Mouse (Mus musculus) gastrocnemius, postnatal 10 days (tissue): ENCODE results near the gene Clca4a. TPM values are rescaled to one million over a fixed set of nuclear protein-coding genes. Genes with fewer than 3 reads are reported as not detected.
"Not testable (repeated sequence)": the region's sequence is repeated elsewhere in the genome, so short reads cannot be mapped to it uniquely, and the experiment has no call there.

Experiments used
- DNase-seq: peaks from one replicate; pipeline ENCODE4 v3.0.0; 2021; ENCODE audit warnings: mixed read lengths
- long read RNA-seq, 2 experiments: library from polyadenylated mRNA; stranded (forward); transcript quantifications; one replicate each; pipeline ENCODE4 v2.0.0; 2021
- total RNA-seq, 2 experiments: library from RNA; stranded (reverse); gene quantifications; 2 replicates each; pipeline ENCODE4 v1.2.3; 2021

The Clca4a gene
- total RNA-seq = not detected
- long read RNA-seq, experiment 1 = 0 reads
- long read RNA-seq, experiment 2 = 0 reads

DNA sequence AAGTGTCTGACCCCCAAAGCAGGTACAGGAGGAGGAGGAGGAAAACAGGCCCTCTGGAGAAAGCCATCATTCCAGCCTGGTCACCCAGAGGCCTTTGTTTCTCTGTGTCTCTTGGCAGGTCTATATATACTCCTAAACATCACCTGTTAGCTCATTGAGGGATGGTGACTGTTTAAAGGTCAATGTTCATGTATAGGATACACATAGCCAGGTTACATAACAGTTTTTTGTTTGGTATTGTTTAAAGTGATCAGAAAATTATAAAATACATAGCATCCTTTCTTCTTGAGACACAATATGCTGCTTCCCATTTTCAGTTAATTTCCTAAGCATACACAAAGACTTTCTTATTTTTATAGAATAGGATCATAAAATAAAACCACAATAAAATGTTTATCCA is at the start of gene Clca4a:
TSS of gene Clca4a (minus strand) at position 101 of the 400 bp plus-strand sequence.
- DNase-seq = no peak

DNA sequence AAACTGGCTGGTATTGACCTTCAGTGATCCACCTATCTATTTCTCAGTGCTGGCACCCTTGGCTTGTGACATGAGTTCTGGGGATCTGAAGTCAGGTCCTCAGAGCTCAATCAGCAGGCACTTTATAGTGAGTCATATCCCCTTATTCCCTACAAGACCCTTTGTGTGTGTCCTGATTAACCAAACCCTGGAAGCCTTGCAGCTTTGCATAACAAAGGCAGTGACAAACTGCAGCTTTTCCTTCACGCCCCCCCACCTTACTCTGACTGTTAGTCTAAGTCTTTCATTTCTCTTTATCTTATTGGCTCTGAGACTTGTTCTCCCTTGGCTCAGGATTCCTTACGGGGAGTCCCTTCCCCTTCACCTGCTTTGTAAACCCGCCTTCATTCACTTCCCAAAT is 43.0 kb upstream of the Clca4a start:
- no peak for DNase-seq

DNA sequence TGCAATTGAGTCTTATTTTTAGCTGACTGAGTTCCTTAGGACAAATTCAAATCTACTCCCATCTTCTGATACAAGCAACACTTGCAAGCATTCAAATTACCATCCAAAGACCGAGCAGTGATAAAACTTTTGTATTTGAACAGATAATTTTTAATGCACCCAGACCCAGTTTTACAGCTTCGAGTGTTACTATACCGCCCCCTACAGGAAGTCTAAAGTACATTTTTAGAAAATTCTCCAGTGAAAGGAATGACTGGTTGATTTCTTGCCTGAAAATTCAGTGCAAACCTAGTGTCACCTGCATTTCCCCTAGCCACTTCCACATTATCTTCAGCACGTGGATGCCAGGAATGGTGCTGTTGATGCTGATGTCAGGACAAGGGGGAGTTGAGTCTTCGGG is 29.6 kb upstream of the Clca4a start:
- no peak for DNase-seq

DNA sequence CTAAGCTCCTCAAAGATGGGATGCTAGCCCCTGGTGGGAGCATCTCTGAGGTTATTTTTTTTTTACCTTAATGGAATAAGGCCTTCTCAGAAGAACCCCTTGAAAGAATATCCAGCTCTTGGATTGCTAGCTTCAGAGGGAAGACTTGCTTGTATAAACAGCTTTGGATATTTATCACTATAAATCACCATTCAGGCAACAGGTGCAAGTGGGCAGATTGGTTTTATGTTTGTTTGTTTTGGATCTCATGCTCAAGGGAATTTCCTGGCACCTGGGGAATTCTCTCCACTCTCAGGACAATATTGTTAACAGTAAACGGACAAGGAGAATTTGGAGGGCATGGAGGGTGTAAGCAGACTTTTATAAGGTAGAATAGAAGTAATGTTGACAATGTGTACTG is 26.1 kb upstream of the Clca4a start:
- DNase-seq = no peak

DNA sequence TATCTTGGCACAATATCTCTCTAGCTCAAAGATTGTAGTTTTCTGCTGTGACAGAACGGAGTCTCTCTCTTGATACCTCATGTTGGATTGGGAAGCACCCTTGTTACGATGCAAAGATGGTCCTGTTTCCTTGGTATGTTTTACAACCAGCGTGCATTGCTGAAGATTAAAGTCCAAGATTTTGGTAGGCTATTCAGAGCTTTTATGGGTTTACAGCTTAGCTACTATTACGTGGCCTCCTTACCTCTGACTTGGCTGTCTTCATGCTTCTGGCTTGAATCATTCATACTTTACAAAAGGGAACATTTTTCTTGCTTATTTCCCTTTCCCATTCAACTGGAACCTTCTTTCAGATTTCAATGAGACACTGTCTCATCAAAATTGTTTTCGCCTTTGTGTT is 18.2 kb upstream of the Clca4a start:
- DNase-seq = no peak

DNA sequence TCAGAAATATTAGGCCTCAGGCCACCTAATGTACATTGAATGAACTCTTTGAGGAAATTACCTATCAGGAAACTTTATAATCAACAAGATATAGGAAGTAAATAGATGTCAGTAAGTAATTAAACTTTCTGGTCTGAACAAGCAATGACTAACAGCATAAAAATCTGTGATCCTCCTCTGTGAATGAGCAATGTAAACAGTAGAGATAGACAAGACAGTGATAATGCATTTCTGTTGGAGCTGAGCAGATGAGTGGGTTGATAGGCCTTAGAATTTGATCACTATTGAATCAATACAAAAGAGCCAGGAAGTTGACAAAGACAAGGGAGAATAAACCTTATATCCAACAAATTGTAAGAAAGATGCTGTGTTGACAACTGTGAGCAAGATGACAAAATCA is 17.8 kb upstream of the Clca4a start:
- DNase-seq = no peak

DNA sequence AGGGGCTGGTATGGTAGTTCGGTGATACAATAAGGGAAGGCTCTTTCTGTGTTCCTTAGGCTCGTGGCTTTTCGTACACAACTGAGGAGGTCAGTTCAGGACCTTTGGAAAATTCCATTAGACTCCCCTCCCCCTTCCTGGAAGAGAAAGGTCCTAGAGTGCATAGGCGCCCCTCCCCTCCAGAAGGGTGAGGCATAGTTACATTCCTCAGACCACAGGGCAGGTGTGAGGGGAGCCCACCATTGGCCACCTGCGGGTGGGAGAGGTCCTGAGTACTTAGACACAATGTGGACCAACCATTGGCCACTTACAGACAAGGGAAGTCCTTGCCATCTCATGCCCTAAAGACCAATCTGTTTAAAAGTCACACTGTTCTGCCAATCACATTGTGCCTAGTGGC is 11.0 kb upstream of the Clca4a start:
- no peak for DNase-seq

DNA sequence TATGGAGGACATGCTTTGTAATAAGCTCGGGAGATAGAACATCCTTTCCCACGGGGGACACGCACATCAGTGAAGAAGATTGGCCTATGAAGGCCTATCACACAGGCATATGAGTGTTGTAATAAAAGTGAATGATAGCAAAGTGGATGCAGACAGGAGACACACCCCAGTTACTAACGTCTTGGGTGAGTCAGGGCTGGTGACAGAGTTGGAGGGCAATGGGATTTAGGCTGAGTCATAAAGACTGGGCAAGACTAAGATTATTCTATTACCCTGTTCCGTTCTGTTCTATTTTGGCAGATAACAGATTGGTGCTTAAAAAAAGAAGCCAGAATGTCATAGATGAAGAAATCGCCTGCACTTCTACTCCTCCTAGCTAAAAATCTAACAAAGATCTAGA is 5.7 kb upstream of the Clca4a start:
- DNase-seq = no peak

DNA sequence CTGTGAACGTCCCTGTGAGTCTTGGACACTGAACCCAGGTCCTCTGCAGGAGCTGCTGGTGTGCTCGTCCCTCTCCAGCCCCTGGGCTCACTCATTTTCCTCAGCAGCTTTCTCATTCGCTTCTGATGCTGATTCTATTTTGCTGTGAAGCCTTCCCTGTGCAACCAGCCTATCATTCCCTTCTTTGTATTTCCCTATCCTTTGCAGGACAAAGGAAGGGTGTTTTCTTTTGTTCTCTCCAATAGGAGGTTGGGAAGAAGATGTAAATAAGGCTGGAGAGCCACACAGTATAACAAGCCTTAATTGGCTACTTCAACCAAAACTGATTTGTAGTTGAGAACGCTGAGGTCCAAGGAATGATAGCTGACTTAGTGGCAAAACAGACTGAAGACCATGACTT is 2.8 kb upstream of the Clca4a start:
- no peak for DNase-seq

DNA sequence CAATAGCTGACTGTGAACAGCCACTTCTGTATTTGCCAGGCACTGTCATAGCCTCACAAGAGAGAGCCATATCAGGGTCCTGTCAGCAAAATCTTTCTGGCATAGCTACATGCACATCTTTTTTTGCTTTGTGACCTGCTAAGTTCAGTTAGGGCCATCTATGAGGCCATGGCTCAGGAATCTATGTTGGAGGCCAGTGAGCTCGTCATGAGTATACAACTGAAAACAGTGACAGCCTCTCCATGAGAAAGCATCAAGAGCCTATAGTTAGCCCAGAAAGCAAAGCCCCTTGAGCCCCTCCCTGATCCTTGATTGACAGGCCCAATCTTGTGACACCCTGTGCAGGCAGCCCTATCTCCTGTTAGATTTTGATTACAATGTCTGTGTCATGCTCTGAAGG is 1.2 kb upstream of the Clca4a start:
- DNase-seq = no peak

DNA sequence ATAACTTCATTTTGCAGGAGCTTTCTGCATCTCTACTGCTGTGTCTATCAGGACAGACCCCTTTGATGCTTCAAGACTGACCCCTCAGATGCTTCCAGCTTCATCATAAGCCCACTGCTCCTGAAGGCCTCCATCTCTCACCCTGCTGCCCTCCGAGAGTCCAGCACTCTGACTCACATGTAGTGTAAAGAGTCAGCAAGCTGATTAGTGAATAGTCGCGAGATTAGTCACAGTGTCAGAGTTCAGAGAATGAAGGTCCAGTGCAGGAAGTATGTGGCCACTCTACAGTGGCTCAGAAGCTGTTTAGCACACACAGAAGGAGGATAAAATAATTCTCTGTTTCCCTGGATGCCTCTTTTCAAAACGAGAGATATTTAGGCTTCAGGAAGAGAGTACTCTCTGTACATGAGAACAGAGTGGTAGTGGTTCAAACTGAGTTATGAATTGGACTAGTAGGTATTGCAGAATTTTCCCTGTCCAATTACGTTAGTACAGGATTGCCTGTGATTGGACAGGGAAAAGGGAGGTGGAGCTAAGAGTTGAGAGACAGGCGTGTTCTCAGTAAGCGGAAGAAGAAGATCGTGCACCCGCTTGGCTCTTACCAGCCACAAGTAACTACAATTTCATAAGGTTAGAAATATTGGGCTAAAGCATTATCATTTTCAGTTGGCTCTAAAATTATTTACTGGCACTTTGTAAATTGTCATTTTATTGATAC is 3.1 kb downstream of the Clca4a start:
- no peak for DNase-seq

DNA sequence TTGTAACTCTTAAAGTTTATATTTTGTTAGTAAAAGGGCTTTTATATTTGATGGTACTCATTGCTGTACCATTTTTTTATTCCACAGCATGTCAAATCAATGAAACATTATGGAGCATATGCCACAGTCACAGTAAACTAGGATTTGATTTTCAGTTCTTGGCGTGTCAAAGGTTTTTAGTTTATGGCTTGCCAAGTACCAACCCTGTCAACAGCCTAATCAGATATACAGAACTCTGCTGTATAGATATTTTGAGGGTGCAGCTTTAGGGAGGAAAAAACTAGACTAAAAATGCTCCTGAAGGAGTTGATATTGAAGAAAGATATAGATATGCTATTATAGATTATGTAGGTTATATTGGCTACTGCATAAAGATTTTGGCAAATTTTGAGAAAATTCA is 5.1 kb downstream of the Clca4a start:
- no peak for DNase-seq

DNA sequence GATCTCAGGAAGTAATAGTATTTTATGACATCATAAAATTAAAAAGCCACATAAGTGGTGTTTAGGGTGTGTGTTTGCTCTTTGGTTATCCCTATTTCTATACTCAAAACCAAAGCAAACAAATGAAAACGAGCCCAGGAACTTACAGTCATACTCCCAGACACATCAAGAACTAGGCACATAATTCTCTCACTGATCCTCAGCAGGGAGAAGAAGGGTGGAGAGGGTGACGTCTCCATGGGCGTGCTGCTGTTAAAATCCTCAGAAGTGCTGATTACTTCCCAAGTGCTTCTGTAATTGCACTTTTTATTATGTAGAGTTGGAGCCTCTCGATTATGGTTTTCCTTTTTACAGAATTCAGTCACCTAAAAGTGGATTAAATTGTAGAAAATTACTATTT is 8.8 kb downstream of the Clca4a start:
- no peak for DNase-seq

DNA sequence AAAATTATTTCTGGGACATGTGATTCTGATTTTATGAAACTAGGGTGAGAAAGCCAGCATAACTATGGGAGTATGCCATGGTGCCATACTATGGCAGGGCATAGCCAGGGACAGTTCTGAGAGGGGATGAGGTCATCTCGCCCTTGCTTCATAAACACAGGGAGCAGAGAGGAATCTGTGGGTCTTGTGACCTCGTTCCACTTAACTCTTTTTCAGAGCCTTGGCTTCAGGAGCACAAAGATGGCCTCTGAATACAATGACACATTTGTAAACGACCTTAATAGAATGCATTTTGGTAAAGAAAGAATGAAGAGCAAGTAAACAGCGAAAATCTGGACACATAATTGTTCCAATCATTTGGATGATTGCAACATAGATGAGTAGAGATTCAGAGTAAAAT is 24.0 kb downstream of the Clca4a start:
- DNase-seq = no peak

DNA sequence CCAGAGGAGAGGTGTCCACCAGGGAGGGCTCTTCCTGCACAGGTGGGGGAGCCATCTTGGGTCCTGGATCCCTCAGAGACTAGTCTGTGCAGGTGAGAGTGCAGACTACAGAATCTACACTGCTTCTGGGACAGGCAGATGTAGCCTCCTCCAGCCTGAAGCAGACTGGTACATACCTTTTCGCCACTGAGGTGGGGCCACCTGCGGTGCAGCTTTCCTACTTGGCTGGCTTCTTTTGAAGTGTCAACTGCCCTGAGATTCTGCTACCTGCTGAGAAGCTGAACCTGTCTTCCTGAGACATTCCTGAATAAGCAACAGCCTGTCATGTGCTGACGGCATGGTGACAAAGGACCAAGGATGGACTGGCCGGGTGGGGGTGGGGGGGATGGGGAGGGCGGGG is 27.5 kb downstream of the Clca4a start:
- DNase-seq = not testable (repeated sequence)

DNA sequence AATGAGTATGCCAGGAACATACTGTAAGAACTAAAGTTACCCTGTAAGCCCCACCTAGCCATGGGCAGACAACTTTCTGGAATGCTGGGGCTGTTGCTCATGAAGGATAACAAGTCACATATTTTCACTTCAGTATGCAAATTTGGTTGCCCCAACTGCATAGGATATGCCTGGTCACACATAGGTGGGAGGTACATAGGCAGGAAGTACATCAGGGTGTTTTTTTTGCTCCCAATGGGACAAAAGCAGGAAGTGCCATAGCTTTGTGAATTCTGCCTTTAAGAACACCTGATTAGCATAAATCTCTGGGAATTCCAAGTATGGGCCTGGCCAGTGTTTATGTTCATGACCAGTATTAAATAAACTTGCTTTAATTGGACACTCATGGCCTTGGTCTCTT is 41.2 kb downstream of the Clca4a start:
- DNase-seq = not testable (repeated sequence)

DNA sequence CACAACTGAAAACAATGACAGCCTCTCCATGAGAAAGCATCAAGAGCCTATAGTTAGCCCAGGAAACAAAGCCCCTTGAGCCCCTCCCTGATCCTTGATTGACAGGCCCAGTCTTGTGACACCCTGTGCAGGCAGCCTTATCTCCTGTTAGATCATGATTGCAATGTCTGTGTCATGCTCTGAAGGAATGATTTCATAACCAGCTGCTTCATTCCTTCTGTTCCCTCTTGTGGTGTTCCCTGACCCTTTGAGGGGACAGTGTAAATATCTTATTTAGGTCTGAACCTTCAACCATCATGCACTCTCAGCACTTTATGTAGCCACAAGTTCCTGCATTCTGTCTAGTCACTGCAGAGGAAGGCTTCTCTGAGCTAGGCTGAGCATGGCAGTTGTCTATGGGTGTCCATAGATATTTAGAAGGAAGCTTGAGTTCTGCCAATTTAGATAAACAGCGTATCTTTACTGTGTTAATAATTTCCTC is 41.8 kb downstream of the Clca4a start:
- no peak for DNase-seq

DNA sequence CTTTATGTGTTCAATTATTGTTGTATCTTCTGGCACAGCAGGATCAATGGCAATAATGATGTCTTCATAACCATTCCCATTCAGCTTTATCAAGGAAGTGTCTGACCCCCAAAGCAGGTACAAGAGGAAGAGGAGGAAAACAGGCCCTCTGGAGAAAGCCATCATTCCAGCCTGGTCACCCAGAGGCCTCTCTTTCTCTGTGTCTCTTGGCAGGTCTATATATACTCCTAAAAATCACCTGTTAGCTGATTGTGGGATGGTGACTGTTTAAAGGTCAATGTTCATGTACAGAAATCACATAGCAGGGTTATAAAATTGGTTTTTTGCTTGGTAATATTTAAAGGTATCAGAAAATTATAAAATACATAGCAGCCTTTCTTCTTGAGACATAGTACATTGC is 42.5 kb downstream of the Clca4a start, which contains the start of gene Clca4b:
TSS of gene Clca4b (minus strand) at position 195 of the 400 bp plus-strand sequence.
- DNase-seq = no peak

DNA sequence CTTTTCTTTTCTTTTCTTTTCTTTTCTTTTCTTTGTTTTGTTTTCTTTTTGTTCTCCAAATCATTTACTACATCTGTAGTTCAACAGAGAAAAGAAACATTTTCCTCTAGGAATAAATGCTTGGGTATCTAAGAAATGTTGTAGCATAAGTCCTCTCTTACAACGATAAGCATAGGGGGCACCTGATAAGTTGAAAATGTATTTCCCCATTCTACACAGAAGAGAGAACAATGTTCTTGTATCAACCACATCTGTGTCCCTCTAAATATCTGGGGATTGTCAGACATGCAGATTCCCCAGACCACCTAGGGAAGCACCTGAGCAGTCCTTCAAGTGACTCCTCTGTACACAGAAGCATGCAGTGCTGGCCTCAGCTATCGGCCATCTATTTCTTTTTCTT is 60.8 kb downstream of the Clca4a start:
- no peak for DNase-seq

Other genes starting within 250 kb of the Clca4a start
- under 1 TPM; 0.20 to 0.31 TPM for gene Clca3a1, start 214.1 kb downstream of the Clca4a start, total RNA-seq
- not detected for gene Clca3a2, start 155.6 kb downstream of the Clca4a start, total RNA-seq
- not detected for gene Clca3b, start 125.7 kb downstream of the Clca4a start, total RNA-seq
- gene Clca4b, start 42.5 kb downstream of the Clca4a start, total RNA-seq = not detected
- not detected for gene Clca1, start 57.7 kb upstream of the Clca4a start, total RNA-seq
- gene Clca2, start 124.4 kb upstream of the Clca4a start, total RNA-seq = 1 to 10 TPM in 1 of 2 experiments, under 1 TPM in 1; 0.70 to 1.6 TPM
- 10 to 100 TPM in 1 of 2 experiments, 1 to 10 TPM in 1; 5.9 to 15.5 TPM for gene Odf2l, start 143.5 kb upstream of the Clca4a start, total RNA-seq